ENCODE assay signal across 20 mouse cellular contexts in genomic region chr19:47065860-47066259, GRCm38 (mm10). TPM values are rescaled to one million over a fixed set of nuclear protein-coding genes. Genes with fewer than 3 reads are reported as not detected.
DNase-seq lines count a peak whose midpoint lies in the region; ATAC-seq and TF ChIP-seq lines count a peak whose summit lies in the region.
"Had no signal": no experiment of that assay in that cellular context is flagged by ENCODE, and none has a peak within 500 bp of the region (broad histone marks: within the 10 kb centered on the region; RNA-seq: fewer than 3 reads in every experiment).

No protein-coding gene starts in this region.

- H3K9ac ChIP-seq in kidney, postnatal 0 days (ENCODE audit: low read depth, low read length) = no peak overlapping the region
- no peak overlapping the region for H3K9ac ChIP-seq in midbrain, postnatal 0 days (replicated peaks; ENCODE audit: low read length, poor library complexity, severe bottlenecking)
- no peak overlapping the region for H3K9ac ChIP-seq in midbrain, embryonic 13.5 days (replicated peaks)
- H3K9ac ChIP-seq: limb, embryonic 13.5 days; neural tube, embryonic 13.5 days; stomach, embryonic 15.5 days had no signal

- no peaks in the 10 kb centered on the region for H3K27me3 ChIP-seq in kidney, postnatal 0 days (ENCODE audit: insufficient read depth, low read length)
- H3K27me3 ChIP-seq in midbrain, postnatal 0 days (ENCODE audit: insufficient read depth, low read length) = no peaks in the 10 kb centered on the region
- no peaks in the 10 kb centered on the region for H3K27me3 ChIP-seq in midbrain, embryonic 13.5 days
- no peaks in the 10 kb centered on the region for H3K27me3 ChIP-seq in Patski
- H3K27me3 ChIP-seq: limb, embryonic 13.5 days; neural tube, embryonic 13.5 days; stomach, embryonic 15.5 days had no signal

- DNase-seq in kidney, postnatal 0 days (ENCODE audit: low spot score) = no peak
- DNase-seq in kidney, postnatal 14 days = no peak
- DNase-seq in midbrain, postnatal 0 days (ENCODE audit: low spot score) = no peak
- no peak for DNase-seq in Patski (ENCODE audit: low read depth, low spot score)
- DNase-seq in ovary, postnatal 36 days (ENCODE audit: low spot score) = no peak
- DNase-seq in testis, postnatal 10 days (ENCODE audit: low spot score) = no peak
- DNase-seq: adrenal gland, postnatal 36 days; cerebellum, adult 8-10 months; gastrocnemius, postnatal 14 days; heart, adult 18-20 months; heart, postnatal 4 days; kidney, adult 8-10 months; kidney, postnatal 4 days; lung, adult 2 months had no signal

- ATAC-seq in kidney, postnatal 0 days (replicated peaks; ENCODE audit: low FRiP score, low read depth) = no peak
- ATAC-seq in midbrain, postnatal 0 days (ENCODE audit: low FRiP score) = no peak
- no peak for ATAC-seq in midbrain, embryonic 13.5 days
- ATAC-seq in Patski = no peak

- no peak overlapping the region for H3K4me2 ChIP-seq in kidney, postnatal 0 days (ENCODE audit: low read length)
- H3K4me2 ChIP-seq in midbrain, postnatal 0 days (ENCODE audit: low read depth, low read length, poor library complexity, severe bottlenecking) = no peak overlapping the region
- H3K4me2 ChIP-seq in midbrain, embryonic 13.5 days (replicated peaks) = no peak overlapping the region
- H3K4me2 ChIP-seq: limb, embryonic 13.5 days; midbrain, embryonic 11.5 days; neural tube, embryonic 13.5 days; stomach, embryonic 15.5 days had no signal

- no peak overlapping the region for H3K4me3 ChIP-seq in kidney, postnatal 0 days (replicated peaks; ENCODE audit: low read depth, low read length)
- no peak overlapping the region for H3K4me3 ChIP-seq in midbrain, postnatal 0 days (ENCODE audit: low read depth, low read length)
- no peak overlapping the region for H3K4me3 ChIP-seq in midbrain, embryonic 13.5 days (replicated peaks)
- H3K4me3 ChIP-seq: embryonic facial prominence, embryonic 10.5 days; limb, embryonic 13.5 days; neural tube, embryonic 13.5 days; stomach, embryonic 15.5 days had no signal

- POLR2A ChIA-PET in Patski (lab: Charles Lee) = interaction anchor here (0.6 to 1.4 kb wide), 3 partner anchors 9 to 757 kb away, joined by 3 to 4 read pairs (median 4); no protein-coding TSS in a partner anchor

- 88% methylated on average over 3 of the region's 3 CpGs for WGBS in kidney, postnatal 0 days
- 88% methylated on average over 3 of the region's 3 CpGs for WGBS in midbrain, postnatal 0 days
- 83% methylated on average over 3 of the region's 3 CpGs for WGBS in midbrain, embryonic 13.5 days

- H3K27ac ChIP-seq in kidney, postnatal 0 days = no peak overlapping the region
- no peak overlapping the region for H3K27ac ChIP-seq in midbrain, postnatal 0 days (ENCODE audit: low read depth, low read length)
- H3K27ac ChIP-seq in midbrain, embryonic 13.5 days = no peak overlapping the region
- H3K27ac ChIP-seq: embryonic facial prominence, embryonic 10.5 days; limb, embryonic 13.5 days; neural tube, embryonic 13.5 days; stomach, embryonic 15.5 days had no signal

- CTCF ChIA-PET in Patski (lab: Charles Lee) = interaction anchor here (1.0 kb wide), 1 partner anchor 11 kb away, joined by 3 read pairs; no protein-coding TSS in a partner anchor

- TF ChIP-seq CTCF in kidney, postnatal 0 days (IDR thresholded peaks at IDR 0.05; ENCODE audit: low read depth) = peak; percentile 46
- peak; percentile 46 for TF ChIP-seq CTCF in midbrain, postnatal 0 days (IDR thresholded peaks at IDR 0.05)
- TF ChIP-seq CTCF in Patski (IDR thresholded peaks at IDR 0.05) = peak; percentile 54

- H3K4me1 ChIP-seq in kidney, postnatal 0 days (replicated peaks; ENCODE audit: insufficient read depth, low read length) = no peaks in the 10 kb centered on the region; the same call in 1 of the 2 replicates
- H3K4me1 ChIP-seq in midbrain, postnatal 0 days (ENCODE audit: insufficient read depth, low read length) = no peaks in the 10 kb centered on the region
- peaks cover 13% of the 10 kb centered on the region for H3K4me1 ChIP-seq in midbrain, embryonic 13.5 days (replicated peaks)

- H3K36me3 ChIP-seq in kidney, postnatal 0 days (ENCODE audit: insufficient read depth, low read length) = no peaks in the 10 kb centered on the region
- no peaks in the 10 kb centered on the region for H3K36me3 ChIP-seq in midbrain, postnatal 0 days (ENCODE audit: insufficient read depth, low read length)
- H3K36me3 ChIP-seq in midbrain, embryonic 13.5 days = 0 out of 2 replicates have a peak, but pooled peaks cover 1% of the 10 kb centered on the region
- H3K36me3 ChIP-seq: stomach, embryonic 15.5 days had no signal

- H3K9me3 ChIP-seq in kidney, postnatal 0 days (replicated peaks; ENCODE audit: low read length) = no peaks in the 10 kb centered on the region
- H3K9me3 ChIP-seq in midbrain, postnatal 0 days (ENCODE audit: low read length) = no peaks in the 10 kb centered on the region
- H3K9me3 ChIP-seq in midbrain, embryonic 13.5 days = no peaks in the 10 kb centered on the region
- H3K9me3 ChIP-seq: embryonic facial prominence, embryonic 10.5 days; limb, embryonic 13.5 days; neural tube, embryonic 13.5 days; stomach, embryonic 15.5 days had no signal

- in situ Hi-C loops in Patski (cut with MboI; ENCODE audit: low pct_unique_long_range_greater_than_20kb) = no loop called here

RNA-seq across cellular contexts. Expression of gene Taf5, which starts 1.7 kb away (rescaled TPM):
- 3.5 and 4.3 TPM in 2 replicates for polyA plus RNA-seq in kidney, postnatal 0 days (2015; fragmentation: Nextera tagmentation; extraction: Ambion mirVana)
- 8.6 and 10.8 TPM in 2 replicates for total RNA-seq in midbrain, postnatal 0 days (2014; rRNA removed)
- 2.9 and 3.0 TPM in 2 replicates for polyA plus RNA-seq in midbrain, postnatal 0 days (2015; fragmentation: Nextera tagmentation; extraction: Ambion mirVana)
- polyA plus RNA-seq in midbrain, embryonic 13.5 days (2015; fragmentation: Nextera tagmentation; extraction: Ambion mirVana) = 6.9 and 8.0 TPM in 2 replicates
- 4.1 TPM for polyA plus RNA-seq in Patski (2021)

RNA-seq across cellular contexts. Expression of gene Pcgf6, which starts 15.2 kb away (rescaled TPM):
- polyA plus RNA-seq in kidney, postnatal 0 days (2015; fragmentation: Nextera tagmentation; extraction: Ambion mirVana) = 19.2 and 20.3 TPM in 2 replicates
- 26.3 and 29.2 TPM in 2 replicates for total RNA-seq in midbrain, postnatal 0 days (2014; rRNA removed)
- polyA plus RNA-seq in midbrain, postnatal 0 days (2015; fragmentation: Nextera tagmentation; extraction: Ambion mirVana) = 21.8 and 23.6 TPM in 2 replicates
- 28.9 and 31.2 TPM in 2 replicates for polyA plus RNA-seq in midbrain, embryonic 13.5 days (2015; fragmentation: Nextera tagmentation; extraction: Ambion mirVana)
- polyA plus RNA-seq in Patski (2021) = 24.9 TPM

RNA-seq across cellular contexts. Expression of gene Usmg5, which starts 24.6 kb away (rescaled TPM):
- 2,320 and 2,713 TPM in 2 replicates for polyA plus RNA-seq in kidney, postnatal 0 days (2015; fragmentation: Nextera tagmentation; extraction: Ambion mirVana)
- 620 and 786 TPM in 2 replicates for total RNA-seq in midbrain, postnatal 0 days (2014; rRNA removed)
- polyA plus RNA-seq in midbrain, postnatal 0 days (2015; fragmentation: Nextera tagmentation; extraction: Ambion mirVana) = 1,971 and 2,037 TPM in 2 replicates
- polyA plus RNA-seq in midbrain, embryonic 13.5 days (2015; fragmentation: Nextera tagmentation; extraction: Ambion mirVana) = 1,460 and 1,506 TPM in 2 replicates
- 714 TPM for polyA plus RNA-seq in Patski (2021)

RNA-seq across cellular contexts. Expression of gene Pdcd11, which starts 24.7 kb away (rescaled TPM):
- 7.3 TPM in 2 replicates for polyA plus RNA-seq in kidney, postnatal 0 days (2015; fragmentation: Nextera tagmentation; extraction: Ambion mirVana)
- 10.9 and 11.0 TPM in 2 replicates for total RNA-seq in midbrain, postnatal 0 days (2014; rRNA removed)
- polyA plus RNA-seq in midbrain, postnatal 0 days (2015; fragmentation: Nextera tagmentation; extraction: Ambion mirVana) = 3.4 and 3.8 TPM in 2 replicates
- 7.7 and 8.0 TPM in 2 replicates for polyA plus RNA-seq in midbrain, embryonic 13.5 days (2015; fragmentation: Nextera tagmentation; extraction: Ambion mirVana)
- 29.3 TPM for polyA plus RNA-seq in Patski (2021)

RNA-seq across cellular contexts. Expression of gene Nt5c2, which starts 50.9 kb away (rescaled TPM):
- polyA plus RNA-seq in kidney, postnatal 0 days (2015; fragmentation: Nextera tagmentation; extraction: Ambion mirVana) = 68.4 and 87.5 TPM in 2 replicates
- 64.1 and 68.1 TPM in 2 replicates for total RNA-seq in midbrain, postnatal 0 days (2014; rRNA removed)
- 81.8 and 83.0 TPM in 2 replicates for polyA plus RNA-seq in midbrain, postnatal 0 days (2015; fragmentation: Nextera tagmentation; extraction: Ambion mirVana)
- polyA plus RNA-seq in midbrain, embryonic 13.5 days (2015; fragmentation: Nextera tagmentation; extraction: Ambion mirVana) = 96.0 and 97.2 TPM in 2 replicates
- 99.6 TPM for polyA plus RNA-seq in Patski (2021)
